Comparison of ENCODE assay signal across 8 mouse cellular contexts in the genomic region with DNA sequence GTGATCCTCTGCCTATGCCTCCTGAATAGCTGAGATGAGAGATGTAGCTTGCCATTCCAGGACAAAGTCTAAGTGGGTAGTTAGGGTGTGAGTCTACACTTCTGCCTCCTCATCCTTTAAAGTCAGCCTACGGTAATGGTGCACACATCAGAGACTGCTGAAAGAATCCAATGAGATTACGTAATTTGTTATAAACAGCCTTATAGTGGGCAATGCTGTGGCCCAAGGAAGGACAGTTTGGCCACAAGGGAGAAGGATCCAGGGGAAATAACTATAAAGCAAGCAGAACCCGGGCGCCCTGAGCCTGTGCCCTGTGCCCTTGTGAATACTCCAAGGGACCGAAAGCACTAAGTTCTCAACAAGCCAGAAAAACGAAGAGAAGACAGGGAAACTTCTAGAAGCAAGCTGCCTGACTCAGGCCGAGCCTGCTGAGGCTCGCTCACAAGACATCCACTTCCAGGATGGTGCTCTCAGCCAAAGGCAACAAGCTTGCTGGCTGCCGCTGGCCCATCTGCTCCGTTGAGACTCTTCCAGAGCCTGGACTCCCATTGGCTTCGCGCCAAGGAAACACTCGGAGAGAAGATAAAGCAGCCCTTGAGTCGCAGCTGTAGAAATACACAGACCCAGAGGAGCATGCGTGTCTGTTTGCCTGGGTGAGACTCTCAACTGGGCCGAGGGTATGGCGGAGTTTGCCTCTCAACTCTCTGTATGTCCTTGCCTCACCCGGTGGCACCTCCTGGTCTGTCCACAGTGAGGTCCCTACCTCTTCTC. TPM values are rescaled to one million over a fixed set of nuclear protein-coding genes. Genes with fewer than 3 reads are reported as not detected.
A peak's percentile ranks its signal among the peaks of the same experiment; 100 is the strongest.
DNase-seq lines count a peak whose midpoint lies in the region; ATAC-seq and TF ChIP-seq lines count a peak whose summit lies in the region.
"Not testable (repeated sequence)": the region's sequence is repeated elsewhere in the genome, so short reads cannot be mapped to it uniquely, and the experiment has no call there.

No protein-coding gene starts in this region.

- not testable (repeated sequence) for H3K9me3 ChIP-seq in forebrain, embryonic 12.5 days; heart, embryonic 16.5 days (replicated peaks; ENCODE audit: control insufficient read depth, low read length); hindbrain, embryonic 16.5 days (ENCODE audit: control insufficient read depth, low read length); kidney, embryonic 16.5 days (ENCODE audit: low read length)

- not testable (repeated sequence) for H3K4me1 ChIP-seq in forebrain, embryonic 12.5 days; hindbrain, embryonic 16.5 days (ENCODE audit: control insufficient read depth, insufficient read depth, low read depth, low read length); kidney, embryonic 16.5 days (ENCODE audit: insufficient read depth, low read length); small intestine, adult 2 months (ENCODE audit: control insufficient read depth, insufficient read depth, insufficient read length, low read length)
- H3K4me1 ChIP-seq in heart, embryonic 16.5 days (ENCODE audit: control insufficient read depth, insufficient read depth, low read length), result peaks cover 22% of the 10 kb centered on the region

- not testable (repeated sequence) for TF ChIP-seq CTCF in small intestine, adult 2 months (IDR thresholded peaks at IDR 0.05; ENCODE audit: extremely low read depth, insufficient read length, insufficient replicate concordance, low read depth, low read length)

- H3K9ac ChIP-seq in forebrain, embryonic 12.5 days; heart, embryonic 16.5 days (ENCODE audit: low read length); hindbrain, embryonic 16.5 days (ENCODE audit: low read depth, low read length); kidney, embryonic 16.5 days (replicated peaks; ENCODE audit: low read length): not testable (repeated sequence)

- DNase-seq in Muller cell, postnatal 12 days (ENCODE audit: inconsistent ontology term), result peak; percentile 18
- peak; percentile 96 for DNase-seq in heart, adult 11 months

- H3K4me3 ChIP-seq in forebrain, embryonic 12.5 days (replicated peaks); heart, embryonic 16.5 days (ENCODE audit: low read length); hindbrain, embryonic 16.5 days (ENCODE audit: low read length); kidney, embryonic 16.5 days (ENCODE audit: low read length); small intestine, adult 2 months (ENCODE audit: low read depth, low read length): not testable (repeated sequence)

- H3K36me3 ChIP-seq in forebrain, embryonic 12.5 days (replicated peaks); heart, embryonic 16.5 days (ENCODE audit: control insufficient read depth, insufficient read depth); hindbrain, embryonic 16.5 days (ENCODE audit: control insufficient read depth, insufficient read depth, low read length); kidney, embryonic 16.5 days (ENCODE audit: insufficient read depth, low read length); small intestine, adult 2 months (ENCODE audit: control insufficient read depth, insufficient read depth, low read length): not testable (repeated sequence)

- peak; percentile 44; the same call in 1 of the 2 replicates for ATAC-seq in forebrain, embryonic 12.5 days (ENCODE audit: low FRiP score)
- peak; percentile 77 for ATAC-seq in heart, embryonic 16.5 days (replicated peaks; ENCODE audit: extremely low read depth, insufficient read depth, low FRiP score)
- peak; percentile 82 for ATAC-seq in hindbrain, embryonic 16.5 days
- ATAC-seq in kidney, embryonic 16.5 days (ENCODE audit: low FRiP score, low TSS enrichment), result peak; percentile 39
- ATAC-seq in megakaryocyte progenitor cell, adult 5-6 weeks (replicated peaks; ENCODE audit: poor library complexity), result peak; percentile 48

- H3K4me2 ChIP-seq in forebrain, embryonic 12.5 days; hindbrain, embryonic 16.5 days (ENCODE audit: low read length); kidney, embryonic 16.5 days (replicated peaks; ENCODE audit: low read depth, low read length): not testable (repeated sequence)
- H3K4me2 ChIP-seq in heart, embryonic 16.5 days (ENCODE audit: low read depth, low read length), result peak overlapping the region; percentile 34; the same call in 1 of the 2 replicates

- TF ChIP-seq POLR2A in small intestine, adult 2 months (IDR thresholded peaks at IDR 0.05; ENCODE audit: low read depth, low read length), result not testable (repeated sequence)

- H3K27me3 ChIP-seq in forebrain, embryonic 12.5 days; heart, embryonic 16.5 days (ENCODE audit: control insufficient read depth, insufficient read depth, low read length); hindbrain, embryonic 16.5 days (replicated peaks; ENCODE audit: control insufficient read depth, insufficient read depth, low read length); kidney, embryonic 16.5 days (ENCODE audit: insufficient read depth, low read length); small intestine, adult 2 months (ENCODE audit: control insufficient read depth, insufficient read depth, low read length): not testable (repeated sequence)

- H3K27ac ChIP-seq in forebrain, embryonic 12.5 days; hindbrain, embryonic 16.5 days (ENCODE audit: low read depth, low read length): not testable (repeated sequence)
- H3K27ac ChIP-seq in heart, embryonic 16.5 days (ENCODE audit: low read length), result peak overlapping the region; percentile 87
- H3K27ac ChIP-seq in kidney, embryonic 16.5 days (ENCODE audit: low read length), result 0 out of 2 replicates have a peak overlapping the region, but pooled peaks have one; percentile 29
- H3K27ac ChIP-seq in small intestine, adult 2 months (ENCODE audit: insufficient read depth, low read depth, low read length), result peak overlapping the region; percentile 35; the same call in 1 of the 2 replicates

- 81% methylated on average over 12 of the region's 18 CpGs for WGBS in forebrain, embryonic 12.5 days
- WGBS in heart, embryonic 16.5 days, result 36% methylated on average over 12 of the region's 18 CpGs
- WGBS in hindbrain, embryonic 16.5 days, result 72% methylated on average over 11 of the region's 18 CpGs
- 60% methylated on average over 11 of the region's 18 CpGs for WGBS in kidney, embryonic 16.5 days
- 25% methylated on average over 15 of the region's 18 CpGs for WGBS in small intestine, adult 2 months

RNA-seq across cellular contexts. Expression of a gene that starts 55.3 kb away (rescaled TPM):
- not detected in 2 replicates for polyA plus RNA-seq in forebrain, embryonic 12.5 days (2016; fragmentation: Nextera tagmentation; extraction: Ambion mirVana)
- polyA plus RNA-seq in heart, embryonic 16.5 days (2015; fragmentation: Nextera tagmentation; extraction: Ambion mirVana), result 0.87 and 0.91 TPM in 2 replicates
- polyA plus RNA-seq in hindbrain, embryonic 16.5 days (2015; fragmentation: Nextera tagmentation; extraction: Ambion mirVana), result 0.36 and 0.39 TPM in 2 replicates
- polyA plus RNA-seq in kidney, embryonic 16.5 days (2015; fragmentation: Nextera tagmentation; extraction: Ambion mirVana), result 3.1 and 3.3 TPM in 2 replicates
- total RNA-seq in megakaryocyte progenitor cell, adult 5-6 weeks (2015), result 0.07 and 0.68 TPM in 2 replicates
- total RNA-seq in megakaryocyte progenitor cell, adult 5-6 weeks (2017), result 0.24 and 0.33 TPM in 2 replicates
- polyA plus RNA-seq in small intestine, adult 2 months (2012; rRNA removed), result 1.0 and 1.6 TPM in 2 replicates
